Mouse (Mus musculus): ENCODE results near the gene Samd15. TPM values are rescaled to one million over a fixed set of nuclear protein-coding genes. Genes with fewer than 3 reads are reported as not detected.

The Samd15 gene
- polyA plus RNA-seq, 1 experiment from 2014 or later, result 1.2 TPM

DNA sequence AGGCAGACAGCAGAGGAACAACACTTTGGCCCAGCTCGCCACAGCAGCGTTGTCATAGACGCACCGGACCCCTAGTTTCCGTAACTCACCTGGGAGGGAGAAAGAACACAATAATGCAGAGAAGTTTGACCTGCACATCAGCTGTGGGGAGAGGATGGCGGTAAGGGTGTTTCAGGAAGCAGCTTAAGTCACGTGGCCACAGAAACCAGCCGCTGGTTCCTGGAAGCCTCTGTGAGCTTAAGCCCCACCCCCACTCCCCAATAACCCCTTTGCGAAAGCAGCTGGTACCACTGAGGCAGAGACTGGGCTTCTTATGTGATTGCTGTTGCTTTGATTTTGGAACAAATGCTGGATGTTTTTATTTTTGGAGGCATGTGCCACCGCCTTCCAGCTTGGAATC is 25.4 kb downstream of the Samd15 start:
- Histone ChIP-seq H3K9ac (replicated peaks; ENCODE audit: low read length) (no peak overlapping the region), H3K9me3 (ENCODE audit: low read length) (no peaks in the 10 kb centered on the region), H3K27ac (ENCODE audit: low read length) (no peak overlapping the region), H3K27me3 (ENCODE audit: insufficient read depth, low read length) (no peaks in the 10 kb centered on the region), H3K4me3 (ENCODE audit: low read length) (no peak overlapping the region), H3K4me1 (ENCODE audit: insufficient read depth, low read length) (no peaks in the 10 kb centered on the region), H3K4me2 (replicated peaks; ENCODE audit: low read depth, low read length) (no peak overlapping the region), H3K36me3 (ENCODE audit: insufficient read depth, low read length) (no peaks in the 10 kb centered on the region)
- ATAC-seq (ENCODE audit: low FRiP score, low TSS enrichment), result no peak
- 81% methylated on average over 10 of the region's 10 CpGs for WGBS

DNA sequence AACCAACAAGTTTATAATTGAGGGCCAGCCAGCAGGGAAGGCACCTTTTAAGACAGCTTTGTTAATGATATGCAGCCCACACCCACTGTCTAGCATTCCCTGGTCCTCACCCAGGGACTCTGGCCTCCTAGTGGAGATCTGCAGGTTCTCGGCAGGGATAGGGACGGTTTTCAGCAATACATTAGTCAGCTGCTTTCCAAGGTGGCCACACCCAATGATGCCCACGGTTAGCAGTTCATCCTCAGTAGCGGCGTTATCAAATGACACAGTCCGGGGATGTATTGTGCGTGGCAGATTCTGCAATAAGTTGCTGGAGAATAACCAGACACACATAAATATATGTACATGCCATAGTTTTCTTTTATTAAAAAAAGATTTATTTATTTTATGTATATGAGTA is 27.3 kb downstream of the Samd15 start:
- Histone ChIP-seq H3K4me1 (ENCODE audit: insufficient read depth, low read length) (no peaks in the 10 kb centered on the region), H3K9me3 (ENCODE audit: low read length) (no peaks in the 10 kb centered on the region), H3K36me3 (ENCODE audit: insufficient read depth, low read length) (no peaks in the 10 kb centered on the region), H3K9ac (replicated peaks; ENCODE audit: low read length) (no peak overlapping the region), H3K27ac (ENCODE audit: low read length) (no peak overlapping the region), H3K4me3 (ENCODE audit: low read length) (no peak overlapping the region), H3K4me2 (replicated peaks; ENCODE audit: low read depth, low read length) (no peak overlapping the region), H3K27me3 (ENCODE audit: insufficient read depth, low read length) (no peaks in the 10 kb centered on the region)
- 78% methylated on average over 7 of the region's 7 CpGs for WGBS
- ATAC-seq (ENCODE audit: low FRiP score, low TSS enrichment), result no peak

DNA sequence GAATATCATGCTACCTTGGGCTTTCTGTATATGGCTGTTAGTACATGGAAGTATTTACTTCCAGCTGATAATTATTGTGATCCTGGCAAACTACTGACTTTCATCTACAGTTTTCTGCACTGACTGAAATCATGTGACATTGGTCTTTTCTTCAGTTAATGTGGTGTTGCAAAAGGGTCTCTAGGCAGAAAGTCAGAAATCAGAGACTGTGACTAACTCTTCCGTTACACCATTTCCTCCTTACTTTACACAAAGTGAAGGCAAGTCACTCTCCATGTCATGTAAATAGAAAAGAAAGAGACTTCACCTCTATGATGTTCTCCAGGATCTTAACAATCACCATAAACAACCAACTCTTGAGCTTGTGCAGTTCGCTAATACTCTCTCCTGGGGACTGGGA is 30.1 kb downstream of the Samd15 start:
- ATAC-seq (ENCODE audit: low FRiP score, low TSS enrichment), result no peak
- no peaks in the 10 kb centered on the region for H3K36me3 ChIP-seq (ENCODE audit: insufficient read depth, low read length)
- H3K4me2 ChIP-seq (replicated peaks; ENCODE audit: low read depth, low read length), result no peak overlapping the region
- H3K4me3 ChIP-seq (ENCODE audit: low read length), result no peak overlapping the region
- no peak overlapping the region for H3K9ac ChIP-seq (replicated peaks; ENCODE audit: low read length)
- no peaks in the 10 kb centered on the region for H3K4me1 ChIP-seq (ENCODE audit: insufficient read depth, low read length)
- no peaks in the 10 kb centered on the region for H3K27me3 ChIP-seq (ENCODE audit: insufficient read depth, low read length)
- no peak overlapping the region for H3K27ac ChIP-seq (ENCODE audit: low read length)
- 82% methylated on average over 2 of the region's 2 CpGs for WGBS
- H3K9me3 ChIP-seq (ENCODE audit: low read length), result no peaks in the 10 kb centered on the region

DNA sequence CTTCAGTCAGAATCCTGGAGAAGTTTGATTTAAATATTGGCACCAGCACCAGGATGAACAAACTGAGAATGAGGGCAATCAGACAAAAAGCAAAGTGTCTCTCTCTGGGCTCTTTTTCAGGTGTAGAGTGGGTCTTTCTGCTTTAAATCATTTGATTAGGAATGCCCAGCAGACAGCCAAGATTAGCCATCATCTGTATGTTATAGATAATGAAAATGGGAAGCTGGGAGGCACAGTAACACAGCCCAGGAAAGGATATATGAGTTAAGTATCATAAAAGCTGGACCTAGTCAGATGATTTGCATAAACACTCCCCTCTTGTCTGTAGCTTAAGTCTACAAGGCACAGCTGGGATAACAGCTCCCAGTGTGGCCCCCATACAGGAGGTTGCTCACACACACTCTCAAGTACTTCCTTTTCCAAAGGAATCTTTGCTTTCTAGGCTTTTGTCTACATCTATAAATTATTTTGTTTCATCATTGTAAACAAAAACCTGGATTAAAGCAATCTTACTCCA is 30.9 kb downstream of the Samd15 start:
- Histone ChIP-seq H3K4me1 (ENCODE audit: insufficient read depth, low read length) (no peaks in the 10 kb centered on the region), H3K27me3 (ENCODE audit: insufficient read depth, low read length) (no peaks in the 10 kb centered on the region), H3K27ac (ENCODE audit: low read length) (no peak overlapping the region), H3K4me2 (replicated peaks; ENCODE audit: low read depth, low read length) (no peak overlapping the region), H3K36me3 (ENCODE audit: insufficient read depth, low read length) (no peaks in the 10 kb centered on the region), H3K9me3 (ENCODE audit: low read length) (no peaks in the 10 kb centered on the region), H3K9ac (replicated peaks; ENCODE audit: low read length) (no peak overlapping the region), H3K4me3 (ENCODE audit: low read length) (no peak overlapping the region)
- ATAC-seq (ENCODE audit: low FRiP score, low TSS enrichment), result no peak

DNA sequence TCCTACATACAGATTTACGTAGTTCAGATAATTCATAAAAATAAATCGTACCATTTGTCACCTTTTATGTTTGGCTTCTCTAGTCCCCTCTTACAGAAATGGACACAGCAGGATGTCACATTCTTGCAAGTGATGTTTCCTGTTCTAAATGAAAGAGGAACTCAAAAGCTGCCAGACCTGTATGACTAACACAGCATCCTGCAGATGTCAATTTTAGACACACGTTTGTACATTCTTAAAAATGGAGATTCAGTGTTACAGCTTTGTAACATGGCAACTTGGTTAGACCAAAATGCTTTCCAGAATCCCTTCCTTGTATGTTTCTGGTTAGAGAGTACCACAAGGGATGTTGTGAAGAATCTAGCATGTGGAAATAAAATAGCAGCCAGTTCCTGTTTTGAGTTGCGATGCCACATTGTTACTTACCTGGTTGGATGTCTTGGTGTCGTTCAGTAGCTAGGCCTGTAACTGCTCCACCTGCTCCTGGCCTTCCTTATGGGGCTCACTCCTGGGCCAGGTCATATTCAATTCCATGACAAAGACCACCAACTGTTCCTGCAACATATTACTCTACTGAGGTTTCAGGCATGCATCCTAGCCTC is 37.5 kb downstream of the Samd15 start:
- Histone ChIP-seq H3K27ac (ENCODE audit: low read length) (no peak overlapping the region), H3K36me3 (ENCODE audit: insufficient read depth, low read length) (peaks cover 37% of the 10 kb centered on the region), H3K9ac (replicated peaks; ENCODE audit: low read length) (no peak overlapping the region), H3K27me3 (ENCODE audit: insufficient read depth, low read length) (no peaks in the 10 kb centered on the region), H3K4me2 (replicated peaks; ENCODE audit: low read depth, low read length) (no peak overlapping the region), H3K9me3 (ENCODE audit: low read length) (no peaks in the 10 kb centered on the region), H3K4me1 (ENCODE audit: insufficient read depth, low read length) (no peaks in the 10 kb centered on the region), H3K4me3 (ENCODE audit: low read length) (no peak overlapping the region)
- ATAC-seq (ENCODE audit: low FRiP score, low TSS enrichment), result no peak
- 85% methylated on average over 5 of the region's 5 CpGs for WGBS

- Histone ChIP-seq H3K4me2 (replicated peaks; ENCODE audit: low read depth, low read length) (no peak within 1 kb of the TSS), H3K27ac (ENCODE audit: low read length) (no peak within 1 kb of the TSS), H3K9ac (replicated peaks; ENCODE audit: low read length) (no peak within 1 kb of the TSS), H3K4me1 (ENCODE audit: insufficient read depth, low read length) (no peaks in the 10 kb centered on the region), H3K9me3 (ENCODE audit: low read length) (no peaks in the 10 kb centered on the region), H3K36me3 (ENCODE audit: insufficient read depth, low read length) (peaks cover 45% of the 10 kb centered on the region), H3K4me3 (ENCODE audit: low read length) (no peak within 1 kb of the TSS), H3K27me3 (ENCODE audit: insufficient read depth, low read length) (no peaks in the 10 kb centered on the region)
- ATAC-seq (ENCODE audit: low FRiP score, low TSS enrichment), result no peak
- WGBS, result 96% methylated on average over 1 of the region's 1 CpGs
These were observed 39.1 kb downstream of the Samd15 start, which contains the start of gene Noxred1 for GRCm38 (mm10) chr12:87238632-87239031. Noxred1 (minus strand) TSS chr12:87238732.

DNA sequence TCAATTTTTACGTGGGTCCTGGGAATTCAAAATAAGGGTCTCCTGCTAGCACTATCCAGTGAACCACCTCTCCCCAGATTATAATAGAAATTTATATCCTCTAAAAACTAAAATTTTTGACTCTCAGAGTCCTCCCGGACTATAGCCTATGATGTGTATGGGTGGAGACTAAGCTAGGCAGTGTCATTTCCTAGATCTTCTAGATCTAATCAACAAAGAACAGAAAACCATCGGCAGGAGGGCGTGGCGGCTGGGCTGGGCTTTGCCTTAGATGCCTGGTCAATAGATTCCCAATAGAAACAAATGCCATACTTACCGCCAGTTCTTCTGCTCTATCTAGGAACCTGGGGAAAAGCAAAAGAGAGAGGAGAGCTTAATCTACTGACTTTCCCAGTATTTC is 50.6 kb downstream of the Samd15 start:
- 95% methylated on average over 6 of the region's 6 CpGs for WGBS
- no peak overlapping the region for H3K4me3 ChIP-seq (ENCODE audit: low read length)
- no peak overlapping the region for H3K4me2 ChIP-seq (replicated peaks; ENCODE audit: low read depth, low read length)
- no peak overlapping the region for H3K27ac ChIP-seq (ENCODE audit: low read length)
- H3K4me1 ChIP-seq (ENCODE audit: insufficient read depth, low read length), result no peaks in the 10 kb centered on the region
- H3K27me3 ChIP-seq (ENCODE audit: insufficient read depth, low read length), result no peaks in the 10 kb centered on the region
- peaks cover 74% of the 10 kb centered on the region for H3K36me3 ChIP-seq (ENCODE audit: insufficient read depth, low read length)
- no peak overlapping the region for H3K9ac ChIP-seq (replicated peaks; ENCODE audit: low read length)
- no peak for ATAC-seq (ENCODE audit: low FRiP score, low TSS enrichment)
- no peaks in the 10 kb centered on the region for H3K9me3 ChIP-seq (ENCODE audit: low read length)

- no peak for ATAC-seq (ENCODE audit: low FRiP score, low TSS enrichment)
- Histone ChIP-seq H3K36me3 (ENCODE audit: insufficient read depth, low read length) (peaks cover 77% of the 10 kb centered on the region), H3K9ac (replicated peaks; ENCODE audit: low read length) (no peak overlapping the region), H3K9me3 (ENCODE audit: low read length) (no peaks in the 10 kb centered on the region), H3K27me3 (ENCODE audit: insufficient read depth, low read length) (no peaks in the 10 kb centered on the region), H3K4me1 (ENCODE audit: insufficient read depth, low read length) (no peaks in the 10 kb centered on the region), H3K4me3 (ENCODE audit: low read length) (no peak overlapping the region), H3K27ac (ENCODE audit: low read length) (no peak overlapping the region), H3K4me2 (replicated peaks; ENCODE audit: low read depth, low read length) (no peak overlapping the region)
- WGBS, result 93% methylated on average over 6 of the region's 6 CpGs
These were observed 54.4 kb downstream of the Samd15 start for GRCm38 (mm10) chr12:87253878-87254277.

DNA sequence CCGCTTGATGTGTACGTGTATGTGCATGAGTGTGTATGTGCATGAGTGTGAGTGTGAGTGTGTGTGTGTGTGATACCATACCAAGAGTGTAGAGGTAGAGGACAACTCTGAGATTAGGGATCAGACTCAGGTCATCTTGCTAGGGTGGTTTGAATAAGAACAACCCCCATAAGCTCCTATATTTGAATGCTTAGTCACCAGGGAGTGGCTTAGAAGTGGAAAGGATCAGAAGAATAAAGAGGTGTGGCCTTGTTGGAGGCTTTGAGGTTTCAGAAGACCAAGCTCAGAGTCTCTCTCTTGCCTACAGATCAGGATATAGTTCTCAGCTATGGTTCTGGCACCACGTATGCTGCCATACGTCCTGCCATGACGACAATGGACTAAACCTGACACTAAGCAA is 57.1 kb downstream of the Samd15 start:
- no peak for ATAC-seq (ENCODE audit: low FRiP score, low TSS enrichment)
- H3K4me2 ChIP-seq (replicated peaks; ENCODE audit: low read depth, low read length), result no peak overlapping the region
- H3K9ac ChIP-seq (replicated peaks; ENCODE audit: low read length), result no peak overlapping the region
- no peaks in the 10 kb centered on the region for H3K9me3 ChIP-seq (ENCODE audit: low read length)
- over 99% methylated on average over 5 of the region's 5 CpGs for WGBS
- H3K4me1 ChIP-seq (ENCODE audit: insufficient read depth, low read length), result no peaks in the 10 kb centered on the region
- no peak overlapping the region for H3K27ac ChIP-seq (ENCODE audit: low read length)
- peaks cover 68% of the 10 kb centered on the region for H3K36me3 ChIP-seq (ENCODE audit: insufficient read depth, low read length)
- no peak overlapping the region for H3K4me3 ChIP-seq (ENCODE audit: low read length)
- H3K27me3 ChIP-seq (ENCODE audit: insufficient read depth, low read length), result no peaks in the 10 kb centered on the region

GRCm38 (mm10) chr12:87260562-87260961 is 61.0 kb downstream of the Samd15 start:
- Histone ChIP-seq H3K9me3 (ENCODE audit: low read length) (no peaks in the 10 kb centered on the region), H3K27me3 (ENCODE audit: insufficient read depth, low read length) (no peaks in the 10 kb centered on the region), H3K9ac (replicated peaks; ENCODE audit: low read length) (no peak overlapping the region), H3K4me2 (replicated peaks; ENCODE audit: low read depth, low read length) (no peak overlapping the region), H3K27ac (ENCODE audit: low read length) (no peak overlapping the region), H3K36me3 (ENCODE audit: insufficient read depth, low read length) (peaks cover 57% of the 10 kb centered on the region), H3K4me3 (ENCODE audit: low read length) (no peak overlapping the region), H3K4me1 (ENCODE audit: insufficient read depth, low read length) (peaks cover 4% of the 10 kb centered on the region; the same call in 1 of the 2 replicates)
- no peak for ATAC-seq (ENCODE audit: low FRiP score, low TSS enrichment)
- WGBS, result 96% methylated on average over 8 of the region's 8 CpGs

All from kidney, embryonic 16.5 days (tissue).